Mouse (Mus musculus): Measurements from ENCODE around the gene Efl1. TPM values are rescaled to one million over a fixed set of nuclear protein-coding genes. Genes with fewer than 3 reads are reported as not detected.
A peak's percentile ranks its signal among the peaks of the same experiment; 100 is the strongest.

Efl1 gene
- polyA plus RNA-seq, 1 experiment from 2014 or later = 28.1 TPM

DNA sequence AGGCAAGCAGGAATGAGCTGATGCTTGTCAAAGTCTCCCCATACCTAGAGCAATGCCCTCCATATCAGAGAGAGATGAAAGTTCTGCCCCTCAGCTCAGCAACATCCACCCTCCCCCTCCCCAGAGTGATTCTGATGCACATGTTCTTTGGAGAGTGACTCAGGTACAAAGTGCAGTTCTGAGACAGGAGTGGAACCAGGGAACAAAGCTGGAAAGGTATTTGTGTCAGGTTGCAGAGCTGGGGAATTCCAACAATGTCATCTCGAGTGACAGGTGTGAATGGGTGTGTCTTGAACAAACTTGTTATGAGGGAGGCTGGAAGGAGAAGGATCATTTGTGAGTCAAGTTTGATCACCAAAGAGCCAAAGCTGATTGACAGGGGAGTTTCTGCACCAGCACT is 146.1 kb downstream of the Efl1 start:
- no peaks in the 10 kb centered on the region for H3K9me3 ChIP-seq

GRCm38 (mm10) chr7:82802206-82802605 is 153.8 kb downstream of the Efl1 start:
- no peak overlapping the region for H3K4me2 ChIP-seq (replicated peaks)
- H3K27ac ChIP-seq = no peak overlapping the region
- WGBS = 49% methylated on average over 4 of the region's 4 CpGs
- H3K27me3 ChIP-seq (replicated peaks) = no peaks in the 10 kb centered on the region
- H3K4me1 ChIP-seq (replicated peaks) = no peaks in the 10 kb centered on the region
- no peaks in the 10 kb centered on the region for H3K36me3 ChIP-seq
- H3K4me3 ChIP-seq (replicated peaks) = no peak overlapping the region
- ATAC-seq = no peak
- no peaks in the 10 kb centered on the region for H3K9me3 ChIP-seq
- H3K9ac ChIP-seq = no peak overlapping the region

More for the DNA sequence above, 146.1 kb downstream of the Efl1 start:
- peak; percentile 72 for ATAC-seq
- Histone ChIP-seq H3K36me3 (no peaks in the 10 kb centered on the region), H3K27ac (no peak overlapping the region), H3K4me1 (replicated peaks) (0 out of 2 replicates have a peak, but pooled peaks cover 3% of the 10 kb centered on the region), H3K27me3 (replicated peaks) (no peaks in the 10 kb centered on the region), H3K4me2 (replicated peaks) (no peak overlapping the region), H3K9ac (no peak overlapping the region), H3K4me3 (replicated peaks) (no peak overlapping the region)
- 32% methylated on average over 1 of the region's 1 CpGs for WGBS

GRCm38 (mm10) chr7:82808257-82808656 is 159.8 kb downstream of the Efl1 start:
- Histone ChIP-seq H3K36me3 (no peaks in the 10 kb centered on the region), H3K9me3 (no peaks in the 10 kb centered on the region), H3K27me3 (replicated peaks) (no peaks in the 10 kb centered on the region), H3K9ac (no peak overlapping the region), H3K4me2 (replicated peaks) (no peak overlapping the region), H3K4me1 (replicated peaks) (peaks cover 6% of the 10 kb centered on the region; the same call in 1 of the 2 replicates), H3K4me3 (replicated peaks) (no peak overlapping the region), H3K27ac (no peak overlapping the region)
- 77% methylated on average over 4 of the region's 4 CpGs for WGBS
- no peak for ATAC-seq

GRCm38 (mm10) chr7:82809126-82809525 is 160.7 kb downstream of the Efl1 start:
- no peak overlapping the region for H3K9ac ChIP-seq
- peaks cover 6% of the 10 kb centered on the region; the same call in 1 of the 2 replicates for H3K4me1 ChIP-seq (replicated peaks)
- WGBS = 56% methylated on average over 5 of the region's 5 CpGs
- no peaks in the 10 kb centered on the region for H3K9me3 ChIP-seq
- no peak overlapping the region for H3K4me2 ChIP-seq (replicated peaks)
- ATAC-seq = peak; percentile 79
- H3K27ac ChIP-seq = no peak overlapping the region
- H3K4me3 ChIP-seq (replicated peaks) = no peak overlapping the region
- no peaks in the 10 kb centered on the region for H3K36me3 ChIP-seq
- no peaks in the 10 kb centered on the region for H3K27me3 ChIP-seq (replicated peaks)

DNA sequence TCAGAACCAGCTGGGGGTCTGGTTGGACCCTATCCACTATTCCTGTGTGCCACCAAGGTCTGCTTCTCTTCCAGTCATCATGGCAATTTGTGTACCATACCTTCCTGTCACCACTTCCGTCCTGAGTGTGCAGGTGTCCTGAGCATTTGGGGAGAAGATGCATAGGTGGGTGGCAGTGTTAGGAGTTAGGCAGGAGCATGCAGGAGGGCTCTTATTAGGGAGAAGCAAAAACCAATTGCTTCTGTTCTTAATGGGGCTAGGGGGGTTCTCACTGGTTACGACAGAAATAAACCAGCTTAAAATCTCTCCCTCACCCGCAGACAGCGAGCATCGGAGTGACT is 162.4 kb downstream of the Efl1 start:
- no peak for ATAC-seq
- no peak overlapping the region for H3K4me2 ChIP-seq (replicated peaks)
- H3K9me3 ChIP-seq = no peaks in the 10 kb centered on the region
- no peaks in the 10 kb centered on the region for H3K36me3 ChIP-seq
- H3K4me1 ChIP-seq (replicated peaks) = peaks cover 6% of the 10 kb centered on the region; the same call in 1 of the 2 replicates
- H3K27ac ChIP-seq = no peak overlapping the region
- no peaks in the 10 kb centered on the region for H3K27me3 ChIP-seq (replicated peaks)
- H3K4me3 ChIP-seq (replicated peaks) = no peak overlapping the region
- 48% methylated on average over 5 of the region's 5 CpGs for WGBS
- no peak overlapping the region for H3K9ac ChIP-seq

DNA sequence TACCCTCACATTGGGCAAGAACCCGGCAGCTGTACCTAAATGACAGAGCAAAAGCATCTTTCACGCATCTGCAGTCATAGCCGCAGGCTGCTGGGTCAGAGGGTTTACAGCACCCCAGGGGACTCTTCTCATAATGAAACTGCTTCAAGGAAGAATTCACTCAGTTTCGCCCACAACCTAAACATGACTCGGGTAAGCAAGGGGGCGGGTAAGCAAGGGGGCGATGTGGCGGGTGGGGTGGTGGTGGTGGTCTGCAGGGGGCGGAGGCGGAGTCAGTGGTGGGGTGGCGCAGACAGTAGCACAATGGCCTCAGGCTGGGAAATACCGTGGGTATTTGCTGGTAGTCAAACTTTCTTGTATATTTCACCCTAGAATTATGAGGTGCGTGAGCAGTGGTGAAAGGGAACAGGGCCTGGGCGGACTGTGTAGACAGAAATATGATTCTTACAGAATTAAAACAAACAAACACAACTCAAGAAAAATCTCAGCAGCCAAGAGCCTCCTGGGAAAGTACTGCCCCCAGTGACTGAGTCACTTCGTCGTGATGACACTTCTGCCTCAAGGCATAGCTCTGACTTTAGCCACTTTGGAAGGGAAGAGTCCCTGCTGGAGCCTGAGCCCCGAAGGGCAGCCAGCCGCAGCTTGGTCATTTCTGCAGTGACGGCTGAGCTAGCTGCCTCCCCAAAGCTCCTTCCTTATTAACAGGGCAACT is 162.9 kb downstream of the Efl1 start:
- no peak for ATAC-seq
- no peak overlapping the region for H3K4me3 ChIP-seq (replicated peaks)
- H3K4me2 ChIP-seq (replicated peaks) = 0 out of 2 replicates have a peak overlapping the region, but pooled peaks have one; percentile 23

DNA sequence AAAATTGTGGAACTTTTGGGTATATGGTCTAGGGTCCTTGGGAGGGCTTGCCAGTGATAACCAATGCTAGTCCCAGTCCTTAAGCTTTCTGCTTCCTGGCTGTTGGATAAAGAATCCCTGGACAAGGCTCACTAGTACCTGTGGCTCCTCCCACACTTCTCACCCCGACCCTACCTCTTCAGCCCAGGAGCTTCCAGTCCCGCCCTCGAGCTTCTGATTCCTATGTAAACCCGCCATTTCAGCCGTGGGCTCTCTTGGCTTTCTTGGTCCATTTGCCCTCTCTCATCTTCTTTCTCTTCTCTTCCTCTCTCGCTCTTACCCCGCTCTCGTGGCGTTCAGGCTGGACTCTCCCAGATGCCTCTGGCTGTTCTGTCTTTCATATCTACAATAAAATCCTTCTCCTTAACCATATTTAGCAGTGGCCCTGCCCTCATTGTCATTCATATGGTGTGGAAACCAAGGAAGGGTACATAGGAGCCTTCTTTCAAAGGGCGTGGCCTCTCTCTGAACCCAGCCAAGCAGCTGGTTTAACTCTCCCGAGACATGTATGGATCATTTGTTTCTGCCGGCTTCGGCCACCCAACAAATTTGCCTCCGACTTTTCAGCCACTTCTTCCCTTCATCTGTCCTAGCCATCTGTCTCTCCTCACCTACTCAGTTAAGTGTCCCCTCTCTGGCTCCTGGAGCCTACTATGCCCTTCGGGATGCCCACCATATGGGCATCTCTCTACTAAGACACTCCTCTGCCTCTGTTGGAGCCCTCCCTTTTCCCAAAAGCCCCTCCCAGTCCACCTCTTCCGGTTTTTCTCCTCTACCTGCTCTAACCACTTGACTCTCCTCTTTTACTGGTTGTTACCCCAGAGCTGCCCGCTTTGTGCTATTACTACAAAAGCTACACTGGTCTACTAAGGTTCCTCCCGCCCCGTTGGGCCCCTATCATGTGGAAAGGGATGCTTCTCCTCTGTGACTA is 164.1 kb downstream of the Efl1 start:
- Histone ChIP-seq H3K4me3 (replicated peaks) (no peak overlapping the region), H3K4me2 (replicated peaks) (no peak overlapping the region), H3K27ac (no peak overlapping the region), H3K4me1 (replicated peaks) (peaks cover 6% of the 10 kb centered on the region; the same call in 1 of the 2 replicates), H3K9ac (no peak overlapping the region), H3K27me3 (replicated peaks) (no peaks in the 10 kb centered on the region), H3K9me3 (no peaks in the 10 kb centered on the region), H3K36me3 (no peaks in the 10 kb centered on the region)
- 82% methylated on average over 19 of the region's 19 CpGs for WGBS
- no peak for ATAC-seq

More for the DNA sequence above, 162.9 kb downstream of the Efl1 start:
- Histone ChIP-seq H3K27ac (no peak overlapping the region), H3K36me3 (no peaks in the 10 kb centered on the region), H3K27me3 (replicated peaks) (no peaks in the 10 kb centered on the region), H3K9me3 (no peaks in the 10 kb centered on the region), H3K4me1 (replicated peaks) (peaks cover 6% of the 10 kb centered on the region; the same call in 1 of the 2 replicates), H3K9ac (no peak overlapping the region)
- WGBS = 38% methylated on average over 19 of the region's 19 CpGs

- no peak for ATAC-seq
- 93% methylated on average over 7 of the region's 7 CpGs for WGBS
- Histone ChIP-seq H3K9me3 (no peaks in the 10 kb centered on the region), H3K27me3 (replicated peaks) (no peaks in the 10 kb centered on the region), H3K9ac (no peak overlapping the region), H3K4me1 (replicated peaks) (no peaks in the 10 kb centered on the region), H3K4me3 (replicated peaks) (no peak overlapping the region), H3K27ac (no peak overlapping the region), H3K36me3 (no peaks in the 10 kb centered on the region), H3K4me2 (replicated peaks) (no peak overlapping the region)
Measured at GRCm38 (mm10) chr7:82819541-82819940, 171.1 kb downstream of the Efl1 start.

DNA sequence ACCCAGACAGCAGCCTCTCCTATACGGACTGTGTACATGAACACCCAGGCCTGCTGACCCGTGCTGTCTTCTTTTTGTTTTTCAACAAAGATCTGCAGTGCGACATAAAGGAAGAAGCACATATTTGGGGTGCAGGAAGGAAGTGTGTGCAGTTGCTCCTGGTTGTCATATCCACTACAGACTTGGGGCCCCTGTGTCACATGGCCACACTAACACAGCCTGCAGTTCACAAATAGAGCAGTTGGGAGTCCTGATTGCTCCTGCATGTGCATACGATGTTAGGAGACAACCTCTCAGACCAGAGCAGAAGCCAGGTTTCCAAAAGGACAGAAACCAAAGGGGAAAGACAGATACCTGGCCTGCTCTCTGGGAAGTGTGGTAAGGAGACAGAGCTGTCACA is 172.2 kb downstream of the Efl1 start:
- H3K4me2 ChIP-seq (replicated peaks) = no peak overlapping the region
- no peak for ATAC-seq
- no peak overlapping the region for H3K4me3 ChIP-seq (replicated peaks)
- no peaks in the 10 kb centered on the region for H3K36me3 ChIP-seq
- WGBS = 42% methylated on average over 4 of the region's 4 CpGs
- no peak overlapping the region for H3K27ac ChIP-seq
- H3K27me3 ChIP-seq (replicated peaks) = no peaks in the 10 kb centered on the region
- no peaks in the 10 kb centered on the region for H3K9me3 ChIP-seq
- H3K4me1 ChIP-seq (replicated peaks) = no peaks in the 10 kb centered on the region
- H3K9ac ChIP-seq = no peak overlapping the region

DNA sequence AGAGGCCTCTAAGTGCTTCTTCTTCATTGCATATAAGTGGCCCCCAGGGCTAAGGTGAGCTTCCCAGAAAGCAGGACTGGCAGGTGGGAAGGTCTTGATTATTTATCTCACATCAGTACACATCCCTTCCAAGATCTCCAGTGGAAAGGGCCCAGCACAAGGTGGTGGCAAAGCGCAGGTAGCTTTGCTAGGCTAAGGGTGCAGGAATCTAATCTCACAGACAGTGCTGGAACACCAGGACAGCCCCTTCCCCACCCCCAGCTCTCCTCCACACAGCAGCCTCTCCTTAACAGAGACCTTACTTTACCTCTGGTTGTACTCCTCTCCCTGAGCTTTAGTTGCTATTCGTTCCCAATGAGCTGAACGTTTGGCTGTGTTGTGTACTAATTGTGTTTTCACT is 173.1 kb downstream of the Efl1 start:
- no peak overlapping the region for H3K4me2 ChIP-seq (replicated peaks)
- H3K27ac ChIP-seq = no peak overlapping the region
- no peaks in the 10 kb centered on the region for H3K9me3 ChIP-seq
- no peaks in the 10 kb centered on the region for H3K4me1 ChIP-seq (replicated peaks)
- no peaks in the 10 kb centered on the region for H3K27me3 ChIP-seq (replicated peaks)
- no peak for ATAC-seq
- 82% methylated on average over 3 of the region's 3 CpGs for WGBS
- no peaks in the 10 kb centered on the region for H3K36me3 ChIP-seq
- H3K9ac ChIP-seq = no peak overlapping the region
- H3K4me3 ChIP-seq (replicated peaks) = no peak overlapping the region

DNA sequence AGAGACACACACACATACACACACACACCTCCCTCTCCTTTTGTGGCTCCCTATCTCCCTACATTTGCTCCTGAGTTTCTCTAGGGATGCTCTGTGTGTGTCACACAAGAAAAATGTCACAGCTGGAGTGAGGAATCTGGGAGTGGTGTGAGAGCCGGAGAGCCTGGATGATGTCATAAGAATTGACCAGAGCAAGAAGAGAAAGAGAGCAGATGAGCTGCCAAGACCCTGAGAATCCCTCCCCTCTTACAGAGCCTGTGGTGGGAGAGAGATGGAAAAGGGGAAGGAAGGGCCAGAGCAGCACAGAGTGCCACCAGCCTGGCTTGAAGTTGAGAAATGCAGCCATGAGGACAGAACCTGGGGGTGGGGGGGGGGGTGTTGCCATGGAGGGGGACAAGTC is 174.1 kb downstream of the Efl1 start:
- Histone ChIP-seq H3K36me3 (no peaks in the 10 kb centered on the region), H3K27ac (no peak overlapping the region), H3K4me1 (replicated peaks) (no peaks in the 10 kb centered on the region), H3K9me3 (no peaks in the 10 kb centered on the region), H3K4me3 (replicated peaks) (no peak overlapping the region), H3K27me3 (replicated peaks) (no peaks in the 10 kb centered on the region), H3K9ac (no peak overlapping the region), H3K4me2 (replicated peaks) (no peak overlapping the region)
- WGBS = 17% methylated on average over 1 of the region's 1 CpGs
- ATAC-seq = peak; percentile 34; the same call in 1 of the 2 replicates
